Mouse (Mus musculus): ENCODE data around the gene Pnrc1. TPM values are rescaled to one million over a fixed set of nuclear protein-coding genes. Genes with fewer than 3 reads are reported as not detected.

Gene Pnrc1
- polyA plus RNA-seq, 1 experiment from 2014 or later = 85.5 TPM

DNA sequence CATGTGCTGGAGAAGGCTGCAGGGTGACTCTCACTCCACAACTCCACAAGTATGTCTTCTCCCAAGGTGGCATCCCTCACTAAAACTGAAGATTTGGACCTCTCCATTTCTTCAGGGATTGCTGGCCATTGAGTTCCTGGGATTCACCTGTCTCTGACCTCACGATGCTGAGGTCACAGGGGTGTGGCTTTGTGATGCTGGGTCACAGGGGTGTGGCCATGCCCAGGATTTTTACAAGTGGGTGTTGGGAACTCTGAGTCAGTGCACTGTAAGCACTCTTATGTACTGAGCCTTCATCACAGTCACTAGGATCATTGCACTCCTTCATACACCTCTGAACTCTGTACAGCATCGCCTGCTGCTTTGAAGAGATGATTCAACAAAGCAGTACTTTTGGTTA is 82.4 kb downstream of the Pnrc1 start:
- H3K9ac ChIP-seq (ENCODE audit: low read depth, low read length) = no peak overlapping the region
- no peak overlapping the region for H3K4me2 ChIP-seq
- no peaks in the 10 kb centered on the region for H3K36me3 ChIP-seq (ENCODE audit: control insufficient read depth, insufficient read depth, low read length)
- no peak for ATAC-seq (replicated peaks; ENCODE audit: insufficient number of reproducible peaks, low FRiP score, low TSS enrichment)
- no peaks in the 10 kb centered on the region for H3K9me3 ChIP-seq (replicated peaks; ENCODE audit: control insufficient read depth, low read length)
- H3K27me3 ChIP-seq (ENCODE audit: control insufficient read depth, insufficient read depth, low read length) = peaks cover 4% of the 10 kb centered on the region; the same call in 1 of the 2 replicates
- no peak overlapping the region for H3K4me3 ChIP-seq (ENCODE audit: low read depth, low read length)
- H3K27ac ChIP-seq (ENCODE audit: low read depth, low read length) = no peak overlapping the region
- 61% methylated on average over 2 of the region's 2 CpGs for WGBS (ENCODE audit: insufficient replicate concordance)
- peaks cover 6% of the 10 kb centered on the region for H3K4me1 ChIP-seq (ENCODE audit: control insufficient read depth, insufficient read depth, low read length)

GRCm38 (mm10) chr4:33204682-33205081 is 85.3 kb downstream of the Pnrc1 start:
- no peak overlapping the region for H3K9ac ChIP-seq (ENCODE audit: low read depth, low read length)
- peaks cover 4% of the 10 kb centered on the region; the same call in 1 of the 2 replicates for H3K27me3 ChIP-seq (ENCODE audit: control insufficient read depth, insufficient read depth, low read length)
- H3K36me3 ChIP-seq (ENCODE audit: control insufficient read depth, insufficient read depth, low read length) = no peaks in the 10 kb centered on the region
- H3K27ac ChIP-seq (ENCODE audit: low read depth, low read length) = no peak overlapping the region
- no peak for ATAC-seq (replicated peaks; ENCODE audit: insufficient number of reproducible peaks, low FRiP score, low TSS enrichment)
- peaks cover 6% of the 10 kb centered on the region for H3K4me1 ChIP-seq (ENCODE audit: control insufficient read depth, insufficient read depth, low read length)
- H3K9me3 ChIP-seq (replicated peaks; ENCODE audit: control insufficient read depth, low read length) = no peaks in the 10 kb centered on the region
- H3K4me2 ChIP-seq = no peak overlapping the region
- whole genome bisulfite sequencing (ENCODE audit: insufficient replicate concordance) = 3% methylated on average over 4 of the region's 4 CpGs
- no peak overlapping the region for H3K4me3 ChIP-seq (ENCODE audit: low read depth, low read length)

- no peak overlapping the region for H3K4me3 ChIP-seq (ENCODE audit: low read depth, low read length)
- no peak overlapping the region for H3K9ac ChIP-seq (ENCODE audit: low read depth, low read length)
- no peak for ATAC-seq (replicated peaks; ENCODE audit: insufficient number of reproducible peaks, low FRiP score, low TSS enrichment)
- H3K27ac ChIP-seq (ENCODE audit: low read depth, low read length) = no peak overlapping the region
- H3K36me3 ChIP-seq (ENCODE audit: control insufficient read depth, insufficient read depth, low read length) = no peaks in the 10 kb centered on the region
- WGBS (ENCODE audit: insufficient replicate concordance) = 22% methylated on average over 2 of the region's 2 CpGs
- no peaks in the 10 kb centered on the region for H3K4me1 ChIP-seq (ENCODE audit: control insufficient read depth, insufficient read depth, low read length)
- no peaks in the 10 kb centered on the region for H3K9me3 ChIP-seq (replicated peaks; ENCODE audit: control insufficient read depth, low read length)
- H3K27me3 ChIP-seq (ENCODE audit: control insufficient read depth, insufficient read depth, low read length) = no peaks in the 10 kb centered on the region
- H3K4me2 ChIP-seq = no peak overlapping the region
Measured at GRCm38 (mm10) chr4:33198117-33198516, 91.8 kb downstream of the Pnrc1 start.

Other genes starting within 250 kb of the Pnrc1 start
- 0.16 and 0.31 TPM in 2 replicates for gene Gabrr2, start 227.2 kb downstream of the Pnrc1 start, polyA plus RNA-seq (2014; fragmentation: Nextera tagmentation; extraction: Ambion mirVana)
- 0.37 TPM in 1 of 2 replicates, not detected in the other for gene Gabrr1, start 157.6 kb downstream of the Pnrc1 start, polyA plus RNA-seq (2014; fragmentation: Nextera tagmentation; extraction: Ambion mirVana)
- gene Pm20d2, start 100.4 kb downstream of the Pnrc1 start, polyA plus RNA-seq (2014; fragmentation: Nextera tagmentation; extraction: Ambion mirVana) = 1.1 and 1.5 TPM in 2 replicates
- gene Srsf12, start 81.2 kb downstream of the Pnrc1 start, polyA plus RNA-seq (2014; fragmentation: Nextera tagmentation; extraction: Ambion mirVana) = 1.7 and 3.1 TPM in 2 replicates
- gene Rngtt, start 20.1 kb upstream of the Pnrc1 start, polyA plus RNA-seq (2014; fragmentation: Nextera tagmentation; extraction: Ambion mirVana) = 24.5 and 24.6 TPM in 2 replicates